Mouse (Mus musculus) NIH3T3 (cell line): ENCODE measurements around the gene Olfr358.

Source experiments
- DNase-seq: peaks from one replicate; pipeline ENCODE4 v3.0.0-alpha.2; 2012; ENCODE audit warnings: low read depth

The Olfr358 gene

GRCm38 (mm10) chr2:37009235-37009634 lies at the start of gene Olfr358:
Gene Olfr358 (minus strand): TSS chr2:37009335.
- DNase-seq = no peak

- no peak for DNase-seq
Measured at GRCm38 (mm10) chr2:36997030-36997429, 12.1 kb downstream of the Olfr358 start.

GRCm38 (mm10) chr2:36993527-36993926 lies 15.6 kb downstream of the Olfr358 start, which contains the start of gene Olfr357:
Gene Olfr357 (plus strand): TSS chr2:36993827.
- DNase-seq = no peak
